Mouse (Mus musculus): ENCODE results near the gene Clec2g. TPM values are rescaled to one million over a fixed set of nuclear protein-coding genes. Genes with fewer than 3 reads are reported as not detected.
"Not testable (repeated sequence)": the region's sequence is repeated elsewhere in the genome, so short reads cannot be mapped to it uniquely, and the experiment has no call there.

Gene Clec2g
- polyA plus RNA-seq, 1 experiment from 2014 or later: not detected

GRCm38 (mm10) chr6:128961110-128961509, 26.9 kb downstream of the Clec2g start:
- 93% methylated on average over 1 of the region's 1 CpGs for WGBS
- TF ChIP-seq CTCF (IDR thresholded peaks at IDR 0.05; ENCODE audit: low read depth): peak; percentile 30; the same call in 1 of the 2 replicates
- H3K9ac ChIP-seq (ENCODE audit: low read depth, low read length): no peak overlapping the region
- ATAC-seq: no peak
- no peak overlapping the region for H3K4me2 ChIP-seq (replicated peaks; ENCODE audit: low read depth)
- H3K4me3 ChIP-seq (ENCODE audit: low read depth, low read length): no peak overlapping the region
- H3K4me1 ChIP-seq (replicated peaks; ENCODE audit: control insufficient read depth, insufficient read depth, low read length): no peaks in the 10 kb centered on the region
- no peaks in the 10 kb centered on the region for H3K9me3 ChIP-seq (ENCODE audit: control insufficient read depth)
- no peaks in the 10 kb centered on the region for H3K36me3 ChIP-seq (ENCODE audit: control insufficient read depth, insufficient read depth)
- H3K27me3 ChIP-seq (replicated peaks; ENCODE audit: control insufficient read depth, insufficient read depth, low read length): no peaks in the 10 kb centered on the region
- no peak overlapping the region for H3K27ac ChIP-seq (ENCODE audit: low read depth, low read length)

DNA sequence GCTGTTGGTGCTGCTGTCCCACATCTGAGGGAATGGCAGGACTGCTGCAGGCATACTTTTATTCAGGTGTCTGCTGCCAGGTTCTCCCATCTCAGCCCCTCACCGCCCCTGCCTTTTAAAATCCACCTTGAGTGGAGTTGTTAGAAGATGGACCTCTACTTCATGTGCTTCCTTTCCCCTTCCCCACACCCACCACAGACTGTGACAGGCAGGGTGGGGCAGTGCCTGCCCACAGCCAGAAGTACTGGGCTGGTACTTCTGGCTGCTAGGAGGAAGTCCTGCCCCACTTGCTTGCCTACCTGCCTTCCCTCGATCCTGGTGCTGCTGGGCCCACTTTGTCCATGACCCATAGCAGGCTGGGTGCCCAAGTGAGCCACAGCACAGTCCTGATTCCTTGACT, 27.9 kb downstream of the Clec2g start:
- 73% methylated on average over 2 of the region's 2 CpGs for WGBS
- not testable (repeated sequence) for H3K9ac ChIP-seq (ENCODE audit: low read depth, low read length); H3K36me3 ChIP-seq (ENCODE audit: control insufficient read depth, insufficient read depth); H3K9me3 ChIP-seq (ENCODE audit: control insufficient read depth); ATAC-seq; H3K27ac ChIP-seq (ENCODE audit: low read depth, low read length); H3K4me1 ChIP-seq (replicated peaks; ENCODE audit: control insufficient read depth, insufficient read depth, low read length); H3K27me3 ChIP-seq (replicated peaks; ENCODE audit: control insufficient read depth, insufficient read depth, low read length); H3K4me3 ChIP-seq (ENCODE audit: low read depth, low read length); H3K4me2 ChIP-seq (replicated peaks; ENCODE audit: low read depth)

DNA sequence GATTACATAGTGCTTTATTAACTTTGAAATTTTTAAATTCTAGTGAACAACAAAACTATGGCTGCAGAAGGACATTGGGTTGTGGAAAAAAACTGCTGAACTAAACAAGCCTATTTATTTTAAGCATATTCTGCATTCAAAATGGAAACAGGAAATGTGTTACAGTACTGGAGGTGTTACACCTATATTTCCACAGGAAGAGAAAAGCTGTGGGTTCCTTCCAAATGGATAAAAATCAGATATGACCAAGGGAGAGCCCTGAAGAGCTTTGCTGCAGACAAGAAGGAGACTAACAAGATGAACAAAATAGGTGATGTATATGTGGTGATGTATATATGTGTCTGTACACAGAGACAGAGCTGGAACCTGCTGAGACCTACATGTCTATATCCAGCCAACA, 30.3 kb downstream of the Clec2g start:
- Histone ChIP-seq H3K27ac (ENCODE audit: low read depth, low read length) (no peak overlapping the region), H3K27me3 (replicated peaks; ENCODE audit: control insufficient read depth, insufficient read depth, low read length) (no peaks in the 10 kb centered on the region), H3K9ac (ENCODE audit: low read depth, low read length) (no peak overlapping the region), H3K4me2 (replicated peaks; ENCODE audit: low read depth) (no peak overlapping the region), H3K4me1 (replicated peaks; ENCODE audit: control insufficient read depth, insufficient read depth, low read length) (no peaks in the 10 kb centered on the region), H3K4me3 (ENCODE audit: low read depth, low read length) (no peak overlapping the region), H3K36me3 (ENCODE audit: control insufficient read depth, insufficient read depth) (no peaks in the 10 kb centered on the region), H3K9me3 (ENCODE audit: control insufficient read depth) (no peaks in the 10 kb centered on the region)
- TF ChIP-seq CTCF (IDR thresholded peaks at IDR 0.05; ENCODE audit: low read depth): no peak
- ATAC-seq: no peak

DNA sequence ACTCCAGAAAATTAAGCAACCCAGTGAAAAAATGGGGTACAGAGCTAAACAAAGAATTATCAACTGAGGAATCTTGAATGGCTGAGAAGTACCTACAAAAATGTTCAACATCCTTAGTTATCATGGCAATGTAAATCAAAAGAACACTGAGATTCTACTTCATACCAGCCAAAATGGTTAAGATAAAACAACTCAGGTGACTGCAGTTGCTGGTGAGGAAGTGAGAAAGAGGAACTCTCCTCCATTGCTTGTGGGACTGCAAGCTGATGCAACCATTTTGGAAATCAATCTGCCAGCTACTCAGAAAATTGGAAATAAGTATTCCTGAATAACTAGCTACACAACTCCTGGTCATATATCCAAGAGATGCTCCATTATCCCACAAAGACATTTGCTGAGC, 34.3 kb downstream of the Clec2g start:
- H3K9me3 ChIP-seq (ENCODE audit: control insufficient read depth): no peaks in the 10 kb centered on the region
- H3K27ac ChIP-seq (ENCODE audit: low read depth, low read length): no peak overlapping the region
- H3K4me3 ChIP-seq (ENCODE audit: low read depth, low read length): no peak overlapping the region
- H3K4me1 ChIP-seq (replicated peaks; ENCODE audit: control insufficient read depth, insufficient read depth, low read length): no peaks in the 10 kb centered on the region
- TF ChIP-seq CTCF (IDR thresholded peaks at IDR 0.05; ENCODE audit: low read depth): no peak
- ATAC-seq: no peak
- H3K9ac ChIP-seq (ENCODE audit: low read depth, low read length): no peak overlapping the region
- no peak overlapping the region for H3K4me2 ChIP-seq (replicated peaks; ENCODE audit: low read depth)
- H3K27me3 ChIP-seq (replicated peaks; ENCODE audit: control insufficient read depth, insufficient read depth, low read length): no peaks in the 10 kb centered on the region
- H3K36me3 ChIP-seq (ENCODE audit: control insufficient read depth, insufficient read depth): no peaks in the 10 kb centered on the region

GRCm38 (mm10) chr6:128969741-128970140, 35.6 kb downstream of the Clec2g start:
- H3K36me3 ChIP-seq (ENCODE audit: control insufficient read depth, insufficient read depth): no peaks in the 10 kb centered on the region
- H3K9me3 ChIP-seq (ENCODE audit: control insufficient read depth): no peaks in the 10 kb centered on the region
- WGBS: 79% methylated on average over 1 of the region's 1 CpGs
- no peaks in the 10 kb centered on the region for H3K27me3 ChIP-seq (replicated peaks; ENCODE audit: control insufficient read depth, insufficient read depth, low read length)
- H3K27ac ChIP-seq (ENCODE audit: low read depth, low read length): no peak overlapping the region
- no peak overlapping the region for H3K9ac ChIP-seq (ENCODE audit: low read depth, low read length)
- no peak overlapping the region for H3K4me2 ChIP-seq (replicated peaks; ENCODE audit: low read depth)
- no peak for ATAC-seq
- H3K4me3 ChIP-seq (ENCODE audit: low read depth, low read length): no peak overlapping the region
- no peaks in the 10 kb centered on the region for H3K4me1 ChIP-seq (replicated peaks; ENCODE audit: control insufficient read depth, insufficient read depth, low read length)
- no peak for TF ChIP-seq CTCF (IDR thresholded peaks at IDR 0.05; ENCODE audit: low read depth)

DNA sequence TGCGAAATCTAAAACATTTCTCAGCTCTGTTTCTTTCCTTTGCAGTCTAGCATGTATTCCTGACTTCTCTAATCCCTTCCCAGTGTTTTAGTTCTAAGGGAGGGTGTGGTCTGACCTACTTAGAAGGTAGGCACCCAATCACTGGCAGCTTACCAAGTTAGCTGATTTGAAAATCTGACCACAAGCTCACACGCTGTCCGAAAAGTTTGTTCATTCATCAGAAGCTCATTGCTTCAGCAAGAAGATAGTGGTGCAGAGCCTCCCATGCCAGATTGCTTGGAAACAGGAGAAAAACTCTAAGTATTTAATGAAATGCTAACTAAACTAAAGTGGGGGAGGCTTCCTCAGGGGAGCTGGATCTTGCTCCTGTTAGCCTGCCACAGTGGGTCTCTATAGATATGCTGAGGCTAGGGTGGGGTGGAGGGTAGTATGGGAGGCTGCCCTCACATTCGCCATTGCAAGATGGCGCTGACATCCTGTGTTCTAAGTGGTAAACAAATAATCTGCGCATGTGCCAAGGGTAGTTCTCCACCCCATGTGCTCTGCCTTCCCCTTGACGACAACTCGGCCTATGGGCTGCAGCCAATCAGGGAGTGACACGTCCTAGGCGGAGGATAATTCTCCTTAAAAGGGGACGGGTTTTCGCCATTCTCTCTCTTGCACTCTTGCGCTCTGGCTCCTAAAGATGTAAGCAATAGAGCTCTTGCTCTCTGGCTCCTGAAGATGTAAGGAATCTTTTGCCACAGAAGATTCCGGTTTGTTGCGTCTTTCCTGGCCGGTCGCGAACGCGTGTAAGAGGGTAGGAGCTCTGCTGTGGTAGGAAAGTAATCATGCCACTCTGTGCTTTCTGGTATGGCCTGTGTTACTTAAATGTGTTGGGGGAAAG, 36.6 kb downstream of the Clec2g start:
- not testable (repeated sequence) for H3K36me3 ChIP-seq (ENCODE audit: control insufficient read depth, insufficient read depth); H3K9ac ChIP-seq (ENCODE audit: low read depth, low read length); H3K4me2 ChIP-seq (replicated peaks; ENCODE audit: low read depth); ATAC-seq; H3K27ac ChIP-seq (ENCODE audit: low read depth, low read length); H3K9me3 ChIP-seq (ENCODE audit: control insufficient read depth); H3K4me3 ChIP-seq (ENCODE audit: low read depth, low read length); H3K4me1 ChIP-seq (replicated peaks; ENCODE audit: control insufficient read depth, insufficient read depth, low read length); H3K27me3 ChIP-seq (replicated peaks; ENCODE audit: control insufficient read depth, insufficient read depth, low read length)
- 96% methylated on average over 20 of the region's 20 CpGs for WGBS
